Mouse (Mus musculus) kidney, adult 2 months (tissue): ENCODE data around the gene Rps6ka2. TPM values are rescaled to one million over a fixed set of nuclear protein-coding genes. Genes with fewer than 3 reads are reported as not detected.

Source experiments
- DNase-seq: peaks from one replicate; pipeline ENCODE4 v3.0.0; 2021
- H3K27ac ChIP-seq: fragments of 200-500 bp; 2 replicates; pipeline ENCODE4 v1.5.1; 2012; ENCODE audit warnings: low read depth, low read length, control low read depth, inconsistent platforms; ENCODE audit not compliant: insufficient read depth
- H3K27me3 ChIP-seq: fragments of 200-500 bp; replicated peaks from 2 replicates; pipeline ENCODE4 v1.6.1; 2012; ENCODE audit warnings: mild to moderate bottlenecking, moderate library complexity, low read length, inconsistent platforms; ENCODE audit not compliant: control insufficient read depth, insufficient read depth
- H3K36me3 ChIP-seq: fragments of 200-500 bp; 2 replicates; pipeline ENCODE4 v1.6.1; 2012; ENCODE audit warnings: mild to moderate bottlenecking, moderate library complexity, low read length, inconsistent platforms; ENCODE audit not compliant: control insufficient read depth, insufficient read depth
- H3K4me1 ChIP-seq: fragments of 200-500 bp; 2 replicates; pipeline ENCODE4 v1.6.1; 2011; ENCODE audit warnings: low read length; ENCODE audit not compliant: control insufficient read depth, insufficient read depth
- H3K4me3 ChIP-seq: fragments of 200-500 bp; 2 replicates; pipeline ENCODE4 v1.5.1; 2011; ENCODE audit warnings: mild to moderate bottlenecking, low read depth, low read length, control low read depth; ENCODE audit not compliant: insufficient read depth
- CTCF ChIP-seq: fragments of 200-500 bp; conservative IDR thresholded peaks from 2 replicates; pipeline ENCODE4 v1.5.1; 2011; ENCODE audit warnings: low read depth, mild to moderate bottlenecking, control low read depth, low read length, moderate library complexity, mixed read lengths; ENCODE audit not compliant: insufficient read depth, insufficient read length
- POLR2A ChIP-seq: fragments of 200-500 bp; IDR thresholded peaks from one replicate; pipeline ENCODE4 v1.6.1; 2011; ENCODE audit warnings: low read depth, low read length, control low read depth
- WGBS: fragments of 180-500 bp; shearing (Covaris S2); methylation state at CpG from one replicate; pipeline ENCODE4 v1.1.7; 2018; 5-methylcytosine and 5-hydroxymethylcytosine counted together
- polyA plus RNA-seq: library from polyadenylated mRNA; depleted of rRNA; stranded (reverse); fragments of >200 nt; gene quantifications from 2 replicates; pipeline ENCODE4 v1.2.3, GENCODE M21; 2012

Rps6ka2 gene
- polyA plus RNA-seq, 1 experiment = 5.5 TPM

GRCm38 (mm10) chr17:7273054-7273453 is 103.1 kb downstream of the Rps6ka2 start:
- WGBS = 9% methylated on average over 9 of the region's 9 CpGs
- DNase-seq = peak; percentile 90

DNA sequence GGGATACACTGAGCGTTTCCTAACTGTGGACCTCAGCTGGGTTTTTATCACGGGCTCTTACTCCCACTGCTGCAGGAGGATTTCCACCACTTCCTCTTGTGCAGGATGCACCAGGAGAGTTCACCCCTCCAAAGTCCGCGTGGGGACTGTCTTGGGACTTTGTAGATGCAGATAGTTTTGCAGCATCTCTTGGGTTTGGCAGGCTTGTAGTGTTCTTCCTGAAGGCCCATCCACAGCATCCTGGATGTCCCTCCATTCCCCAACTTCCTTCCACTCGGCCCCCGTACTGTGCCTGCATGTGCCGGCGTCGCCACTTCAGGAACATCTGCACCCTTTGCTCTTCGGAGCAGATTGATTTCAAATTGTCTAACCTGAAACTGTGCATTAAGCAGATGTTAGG is 103.9 kb downstream of the Rps6ka2 start:
- no peak overlapping the region for H3K4me3 ChIP-seq
- H3K27ac ChIP-seq = no peak overlapping the region
- WGBS = 77% methylated on average over 10 of the region's 10 CpGs
- no peaks in the 10 kb centered on the region for H3K27me3 ChIP-seq
- peak; percentile 17 for DNase-seq
- no peaks in the 10 kb centered on the region for H3K36me3 ChIP-seq
- TF ChIP-seq CTCF = no peak
- TF ChIP-seq POLR2A = no peak
- H3K4me1 ChIP-seq = peaks cover 10% of the 10 kb centered on the region; the same call in 1 of the 2 replicates

More at GRCm38 (mm10) chr17:7273054-7273453, 103.1 kb downstream of the Rps6ka2 start:
- TF ChIP-seq CTCF (no peak), POLR2A (no peak)
- Histone ChIP-seq H3K4me3 (no peak overlapping the region), H3K36me3 (no peaks in the 10 kb centered on the region), H3K4me1 (peaks cover 10% of the 10 kb centered on the region; the same call in 1 of the 2 replicates), H3K27me3 (no peaks in the 10 kb centered on the region), H3K27ac (no peak overlapping the region)

DNA sequence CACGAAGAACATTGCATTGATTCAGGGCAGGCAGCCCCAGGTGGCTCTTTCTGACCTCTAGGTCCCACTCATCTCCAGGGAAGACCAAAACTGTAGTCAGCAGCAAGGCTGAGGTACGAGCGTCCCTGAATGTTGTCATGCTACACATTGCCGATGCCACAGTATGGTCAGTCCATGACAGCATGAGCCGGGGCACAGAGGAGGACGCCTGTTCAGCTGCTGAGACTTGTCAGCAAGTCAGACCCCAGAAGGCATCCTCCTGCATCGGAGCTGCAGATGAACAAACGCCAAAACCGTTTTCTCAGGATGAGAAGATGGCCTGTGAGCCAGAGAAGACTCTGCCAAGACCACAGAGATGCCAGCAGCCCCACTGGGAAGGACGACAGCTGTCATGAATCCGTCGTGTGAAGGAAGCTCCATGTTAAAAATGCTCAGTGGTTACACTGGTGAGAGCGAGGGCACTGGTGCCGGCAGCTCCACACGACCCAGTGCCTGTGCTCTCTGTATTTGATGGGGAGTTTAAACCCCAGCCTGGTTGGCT is 108.9 kb downstream of the Rps6ka2 start:
- no peaks in the 10 kb centered on the region for H3K4me1 ChIP-seq
- no peaks in the 10 kb centered on the region for H3K36me3 ChIP-seq
- no peak for DNase-seq
- no peak for TF ChIP-seq CTCF
- TF ChIP-seq POLR2A = no peak
- H3K27me3 ChIP-seq = no peaks in the 10 kb centered on the region
- H3K27ac ChIP-seq = no peak overlapping the region
- 93% methylated on average over 15 of the region's 15 CpGs for WGBS
- no peak overlapping the region for H3K4me3 ChIP-seq

DNA sequence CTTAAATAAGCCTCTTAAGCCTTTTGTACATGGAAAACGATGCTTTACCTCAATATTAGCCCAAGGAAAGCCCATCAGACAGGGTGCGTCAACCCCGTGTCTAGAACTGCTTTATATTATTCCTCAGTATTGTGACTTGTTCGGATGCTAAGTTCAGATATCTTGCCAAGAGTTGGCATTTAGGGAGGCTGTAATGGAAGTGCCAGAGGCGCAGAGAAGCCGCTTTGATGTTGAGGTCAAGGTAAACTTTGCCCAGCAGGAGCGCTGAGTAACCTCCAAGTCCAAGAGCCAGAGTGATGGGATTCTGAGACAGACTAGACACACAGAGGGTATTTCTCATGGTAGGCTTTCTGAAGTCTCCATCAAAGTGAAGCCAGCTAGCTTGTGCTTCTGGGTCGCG is 109.3 kb downstream of the Rps6ka2 start:
- TF ChIP-seq POLR2A = no peak
- no peak for TF ChIP-seq CTCF
- WGBS = 94% methylated on average over 9 of the region's 9 CpGs
- Histone ChIP-seq H3K27ac (no peak overlapping the region), H3K4me1 (no peaks in the 10 kb centered on the region), H3K36me3 (no peaks in the 10 kb centered on the region), H3K4me3 (no peak overlapping the region), H3K27me3 (no peaks in the 10 kb centered on the region)
- DNase-seq = no peak

- Histone ChIP-seq H3K36me3 (no peaks in the 10 kb centered on the region), H3K4me1 (peaks cover 3% of the 10 kb centered on the region; the same call in 1 of the 2 replicates), H3K27me3 (no peaks in the 10 kb centered on the region), H3K4me3 (no peak overlapping the region), H3K27ac (no peak overlapping the region)
- peak; percentile 75 for DNase-seq
- no peak for TF ChIP-seq POLR2A
- TF ChIP-seq CTCF = no peak
- WGBS = 59% methylated on average over 8 of the region's 8 CpGs
Observed at GRCm38 (mm10) chr17:7284297-7284910, 114.5 kb downstream of the Rps6ka2 start.

- 82% methylated on average over 12 of the region's 12 CpGs for whole genome bisulfite sequencing
- Histone ChIP-seq H3K27ac (no peak overlapping the region), H3K4me1 (peaks cover 3% of the 10 kb centered on the region; the same call in 1 of the 2 replicates), H3K36me3 (no peaks in the 10 kb centered on the region), H3K4me3 (no peak overlapping the region), H3K27me3 (no peaks in the 10 kb centered on the region)
- DNase-seq = no peak
- TF ChIP-seq CTCF = no peak
- TF ChIP-seq POLR2A = no peak
Observed at GRCm38 (mm10) chr17:7285292-7285691, 115.4 kb downstream of the Rps6ka2 start.

GRCm38 (mm10) chr17:7286422-7287050 is 116.6 kb downstream of the Rps6ka2 start:
- Histone ChIP-seq H3K36me3 (no peaks in the 10 kb centered on the region), H3K4me1 (peaks cover 3% of the 10 kb centered on the region; the same call in 1 of the 2 replicates), H3K4me3 (no peak overlapping the region), H3K27ac (no peak overlapping the region), H3K27me3 (no peaks in the 10 kb centered on the region)
- no peak for TF ChIP-seq POLR2A
- no peak for TF ChIP-seq CTCF
- WGBS = 58% methylated on average over 11 of the region's 12 CpGs
- peak; percentile 65 for DNase-seq
